Mouse (Mus musculus): ENCODE measurements around the gene Tradd. TPM values are rescaled to one million over a fixed set of nuclear protein-coding genes. Genes with fewer than 3 reads are reported as not detected.
"Not testable (repeated sequence)": the region's sequence is repeated elsewhere in the genome, so short reads cannot be mapped to it uniquely, and the experiment has no call there.

Gene Tradd
- polyA plus RNA-seq, 1 experiment, result 15.1 TPM

DNA sequence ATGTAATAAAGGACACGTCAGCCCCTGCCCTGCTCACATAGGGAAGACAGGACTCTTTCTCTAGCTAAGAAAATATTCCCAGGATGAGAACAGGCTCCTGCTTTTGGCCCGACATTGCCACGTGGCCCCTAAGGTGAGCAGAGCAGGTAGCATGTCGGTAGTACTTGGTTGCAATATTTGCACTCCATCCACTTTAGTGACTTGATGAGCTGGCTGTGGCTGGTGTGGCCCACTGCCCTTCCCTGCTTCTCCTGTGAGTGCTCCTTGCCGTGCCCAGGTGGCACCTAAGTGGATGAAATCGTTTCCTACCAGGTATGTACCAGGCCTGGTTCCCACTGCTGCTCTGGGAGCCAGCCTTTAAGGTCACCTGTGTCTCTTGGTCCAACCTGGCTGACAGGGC is 12.5 kb downstream of the Tradd start:
- DNase-seq (ENCODE audit: low spot score), result no peak

- DNase-seq (ENCODE audit: low spot score), result no peak
These were observed 23.4 kb downstream of the Tradd start for GRCm38 (mm10) chr8:105241016-105241415.

DNA sequence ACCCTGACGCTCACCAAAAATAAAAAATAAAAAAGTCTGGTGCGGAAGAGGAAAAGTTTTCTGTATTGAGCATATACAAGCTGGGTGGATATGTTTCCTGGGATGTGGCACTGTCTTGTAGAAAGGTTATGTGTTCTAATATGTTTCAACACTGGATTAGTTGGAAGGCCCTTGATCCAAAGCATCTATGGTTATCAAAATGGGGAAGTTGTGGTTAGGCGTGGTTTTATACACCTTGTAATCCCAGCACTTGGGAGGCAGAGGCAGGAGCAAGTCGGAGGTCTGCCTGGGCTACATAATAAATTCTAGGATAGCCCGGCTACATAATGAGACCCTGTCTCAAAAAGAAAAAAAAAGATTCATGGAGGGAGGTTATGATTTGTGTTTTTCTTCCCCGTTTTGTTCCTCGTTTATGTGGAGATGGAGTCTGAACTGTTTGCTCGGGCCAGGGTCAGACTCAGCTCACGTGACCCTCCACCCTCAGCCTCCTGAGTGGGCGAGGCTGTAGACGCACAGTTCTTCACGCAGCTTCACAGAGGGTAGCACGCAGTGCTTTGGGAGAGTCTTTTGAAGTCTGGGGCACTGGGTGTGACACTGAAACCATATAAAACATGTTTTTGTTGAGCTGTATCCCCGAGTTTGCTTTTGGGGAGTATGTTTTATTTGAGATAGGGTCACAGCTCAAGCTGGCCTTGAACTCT is 26.8 kb downstream of the Tradd start:
- DNase-seq (ENCODE audit: low spot score), result no peak

GRCm38 (mm10) chr8:105235206-105235605 is 29.2 kb downstream of the Tradd start:
- no peak for DNase-seq (ENCODE audit: low spot score)

DNA sequence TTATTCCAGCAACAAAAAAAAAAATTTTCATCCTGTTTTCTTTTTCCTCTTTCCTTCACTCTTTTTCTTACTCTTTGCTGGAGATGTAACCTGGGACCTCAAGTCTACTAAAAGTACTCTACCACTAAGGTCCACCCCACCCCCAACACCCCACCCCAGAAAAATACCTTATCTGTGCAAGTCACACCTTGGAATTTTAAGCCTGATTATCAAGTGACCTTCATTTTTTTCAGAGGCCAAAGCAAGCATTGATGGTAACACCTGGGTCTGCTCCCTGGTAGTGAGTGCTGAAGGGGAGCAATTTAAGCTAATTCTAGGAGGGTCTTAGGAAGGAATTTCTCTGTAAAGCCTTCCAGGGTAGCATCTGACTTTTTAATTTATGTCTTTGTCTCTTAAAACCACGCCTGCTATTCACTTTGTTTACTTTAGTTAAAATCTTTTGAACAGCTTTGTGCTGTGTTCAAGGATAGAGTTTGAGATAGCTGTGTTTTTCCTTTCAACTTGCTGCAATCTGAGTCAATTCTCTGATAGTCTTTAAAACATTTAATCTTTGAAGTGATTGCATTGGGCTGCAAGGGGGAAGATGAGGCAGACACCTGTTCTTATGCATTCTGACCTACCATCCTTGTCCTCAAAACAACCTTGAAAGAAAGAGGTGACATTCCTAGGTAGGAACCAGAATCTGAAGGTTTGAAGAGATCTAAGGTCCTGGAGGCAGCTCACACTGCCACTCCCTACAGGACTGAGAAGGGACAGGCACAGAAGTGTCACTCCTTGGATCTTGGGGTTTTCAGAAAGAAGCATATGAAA is 31.1 kb downstream of the Tradd start:
- no peak for DNase-seq (ENCODE audit: low spot score)

- DNase-seq (ENCODE audit: low spot score), result not testable (repeated sequence)
These were observed 32.1 kb downstream of the Tradd start for GRCm38 (mm10) chr8:105232321-105232693.

DNA sequence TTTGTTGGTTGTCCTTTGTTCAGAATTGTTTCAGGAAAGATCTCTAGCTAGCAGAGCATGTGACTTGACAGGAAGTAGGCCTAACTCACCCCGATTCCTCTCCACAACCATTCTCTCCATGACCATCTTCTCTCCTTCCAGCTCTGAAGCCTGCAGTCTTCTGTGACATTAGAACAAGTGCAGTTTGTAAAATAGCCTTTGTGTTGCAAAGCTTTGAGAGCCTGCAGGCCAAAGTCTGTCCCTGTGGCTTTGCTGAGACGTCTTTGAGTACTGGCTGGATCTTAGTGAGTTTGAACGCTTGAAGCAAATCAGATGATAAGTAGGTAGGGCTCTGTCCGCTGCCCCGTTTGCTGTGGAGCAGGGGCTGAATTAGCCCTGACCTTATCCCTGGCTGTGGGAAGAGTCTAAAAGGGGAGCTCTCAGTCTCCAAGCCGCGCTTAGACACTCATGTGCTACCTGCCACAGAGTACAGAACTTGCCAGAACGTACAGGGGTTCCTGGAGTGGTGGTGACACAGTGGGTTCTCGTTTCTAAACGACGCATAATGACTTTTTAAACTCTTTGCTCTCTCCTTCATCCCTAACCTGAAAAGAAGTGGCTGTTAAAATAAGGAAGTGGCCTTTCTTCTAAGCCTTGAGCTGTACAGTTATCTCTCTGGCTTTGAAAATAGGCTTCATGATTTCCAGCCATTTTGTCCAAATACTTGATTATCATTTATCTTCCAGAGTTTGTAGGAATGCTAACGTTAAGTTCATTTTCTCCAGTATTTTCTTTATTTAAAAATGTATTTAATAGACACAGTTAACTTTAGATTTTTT is 32.7 kb downstream of the Tradd start:
- DNase-seq (ENCODE audit: low spot score), result no peak

DNA sequence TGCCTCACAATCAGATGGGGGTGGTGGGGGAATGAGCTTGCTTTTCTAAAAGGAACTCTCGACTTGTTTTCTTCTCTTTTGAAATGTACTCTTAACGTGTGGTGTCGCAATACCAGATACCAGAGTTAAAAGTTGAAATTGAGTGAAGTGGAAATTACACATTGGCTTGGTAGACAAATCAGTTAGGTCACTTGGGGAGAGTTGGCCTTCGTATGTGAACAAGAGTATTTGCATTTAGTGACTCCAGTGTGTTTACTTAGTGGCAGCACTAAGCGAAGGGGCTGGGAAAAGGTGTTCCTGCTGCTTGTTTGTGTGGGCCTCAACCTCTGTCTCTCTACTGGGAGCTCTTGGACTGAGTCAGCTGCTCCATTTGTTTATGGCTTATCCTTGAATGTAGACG is 38.5 kb downstream of the Tradd start:
- no peak for DNase-seq (ENCODE audit: low spot score)

- DNase-seq (ENCODE audit: low spot score), result no peak
These were observed 39.2 kb downstream of the Tradd start for GRCm38 (mm10) chr8:105225272-105225593.

DNA sequence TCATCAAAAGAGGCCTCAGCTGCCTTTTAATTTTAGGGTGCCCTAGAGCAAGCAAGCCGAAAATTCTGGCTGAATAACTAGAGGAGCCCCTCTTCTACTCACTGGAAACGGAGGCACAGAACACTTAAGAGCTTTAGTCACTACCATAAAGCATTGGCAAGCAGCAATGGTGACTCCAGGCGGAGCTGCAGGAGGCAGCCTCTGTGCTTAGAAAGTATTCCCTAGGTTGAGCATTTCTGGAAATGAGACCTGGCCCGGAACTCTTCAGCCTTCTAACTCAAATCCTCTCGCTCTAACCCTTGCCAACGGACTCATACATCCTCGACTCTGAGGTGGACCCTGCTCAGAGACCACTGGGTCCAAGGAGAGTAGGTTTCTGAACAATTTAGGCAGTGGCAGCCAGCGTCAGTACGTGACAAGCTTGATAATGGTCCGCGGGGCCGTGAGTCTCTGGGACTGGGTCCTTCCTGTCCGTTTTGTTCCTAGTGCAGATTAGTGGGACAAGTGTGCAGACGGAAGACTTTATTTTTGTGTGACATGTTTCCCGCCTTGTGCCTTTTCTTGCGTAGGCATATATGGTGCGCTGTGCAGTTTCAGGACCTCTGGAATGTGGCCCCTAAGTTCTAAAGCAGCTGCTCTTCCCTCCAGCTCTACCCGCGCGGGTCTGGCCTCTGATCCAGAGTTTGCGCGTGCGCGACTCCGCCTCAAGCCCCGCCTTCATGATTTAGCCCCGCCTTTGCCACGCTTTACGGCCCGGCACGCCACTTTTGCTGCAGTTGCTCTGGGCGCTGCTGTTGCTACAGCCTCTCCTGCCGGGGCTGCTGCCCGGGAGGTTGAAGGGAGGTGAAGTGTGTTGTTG is 39.8 kb downstream of the Tradd start, which contains the start of gene D230025D16Rik:
TSS of gene D230025D16Rik (plus strand) at position 733 of the 859 bp plus-strand sequence.
- DNase-seq (ENCODE audit: low spot score), result peak; percentile 91

- DNase-seq (ENCODE audit: low spot score), result no peak
These were observed 40.6 kb downstream of the Tradd start for GRCm38 (mm10) chr8:105223850-105224249.

- no peak for DNase-seq (ENCODE audit: low spot score)
These were observed 46.4 kb downstream of the Tradd start for GRCm38 (mm10) chr8:105217926-105218522.

DNA sequence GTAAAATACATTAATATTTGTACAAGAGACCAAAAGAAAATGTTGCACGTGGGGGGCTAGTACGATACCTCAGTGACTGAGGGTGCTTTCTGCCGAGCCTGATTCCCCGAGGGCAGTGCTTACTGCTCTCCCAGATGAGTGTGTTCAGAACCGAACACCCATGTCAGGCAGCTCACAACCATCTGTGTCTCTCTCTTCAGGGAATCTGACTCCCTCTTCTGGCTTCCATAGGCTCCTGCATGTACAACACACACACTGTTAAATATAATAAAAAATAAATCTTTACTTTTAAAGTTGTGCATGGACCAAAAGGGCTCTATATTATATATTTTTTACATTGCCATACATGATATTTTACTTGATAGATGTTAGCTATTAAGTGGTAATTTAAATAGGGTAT is 50.3 kb downstream of the Tradd start:
- DNase-seq (ENCODE audit: low spot score), result no peak

DNA sequence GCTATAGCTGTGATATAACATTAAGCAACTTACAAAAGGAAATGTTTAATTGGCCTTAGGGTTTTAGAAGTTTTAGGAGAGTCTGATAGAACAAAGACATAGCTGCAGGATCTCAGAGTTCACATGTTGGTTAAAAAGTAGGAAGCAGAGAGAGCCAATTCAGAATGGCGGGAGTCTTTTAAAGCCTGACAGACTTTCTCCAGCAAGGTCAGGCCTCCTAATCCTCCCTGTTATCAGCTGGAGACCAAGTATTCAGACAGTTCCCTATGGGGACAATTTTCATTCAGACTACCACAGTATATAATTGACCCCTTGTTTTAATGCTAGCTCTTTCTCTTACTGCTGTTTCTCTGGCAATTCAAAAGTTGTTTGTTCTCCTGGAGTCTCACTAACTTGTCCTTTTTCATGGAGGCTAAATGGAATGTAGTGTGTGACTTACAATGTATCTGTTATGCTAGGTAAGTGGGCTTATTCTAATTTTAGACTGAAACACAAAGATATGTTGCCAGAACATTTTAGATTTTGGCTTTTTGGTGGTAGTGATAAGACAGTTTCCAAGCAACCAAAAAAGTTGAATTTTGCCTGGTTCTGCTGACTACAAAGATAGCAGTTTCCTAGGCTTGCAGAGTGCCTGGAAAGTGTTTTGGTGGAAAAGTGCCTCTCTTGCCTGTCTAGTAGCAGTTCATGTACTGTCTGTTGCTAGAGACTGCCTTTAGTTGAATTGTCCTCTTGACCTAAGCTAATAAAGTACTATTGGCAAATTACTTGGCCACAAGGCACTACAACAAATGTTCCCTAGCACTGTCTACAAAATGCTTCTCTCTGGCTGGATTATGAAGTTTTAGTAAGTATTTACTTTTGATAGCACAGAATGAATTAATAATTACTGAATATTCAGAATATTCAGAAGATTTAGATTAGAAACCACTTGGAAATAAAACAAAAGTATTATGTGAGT is 55.0 kb downstream of the Tradd start:
- DNase-seq (ENCODE audit: low spot score), result no peak

Other genes starting within 250 kb of the Tradd start
- 0.04 TPM in 1 of 2 replicates, not detected in the other for gene Ces3a, start 216.0 kb downstream of the Tradd start, polyA plus RNA-seq (2012; rRNA removed)
- not detected in 2 replicates for gene Ces3b, start 180.9 kb downstream of the Tradd start, polyA plus RNA-seq (2012; rRNA removed)
- not detected in 2 replicates for gene Ces4a, start 132.8 kb downstream of the Tradd start, polyA plus RNA-seq (2012; rRNA removed)
- gene Cbfb, start 93.9 kb downstream of the Tradd start, polyA plus RNA-seq (2012; rRNA removed), result 28.0 and 30.1 TPM in 2 replicates
- 25.3 and 28.5 TPM in 2 replicates for gene D230025D16Rik, start 39.5 kb downstream of the Tradd start, polyA plus RNA-seq (2012; rRNA removed)
- gene B3gnt9, start 9.5 kb downstream of the Tradd start, polyA plus RNA-seq (2012; rRNA removed), result 34.1 and 34.5 TPM in 2 replicates
- 9.1 and 9.5 TPM in 2 replicates for gene Fbxl8, start within 50 bp of the Tradd start, polyA plus RNA-seq (2012; rRNA removed)
- 4.8 TPM in 2 replicates for gene Hsf4, start 5.2 kb upstream of the Tradd start, polyA plus RNA-seq (2012; rRNA removed)
- 2.8 and 4.0 TPM in 2 replicates for gene Nol3, start 11.5 kb upstream of the Tradd start, polyA plus RNA-seq (2012; rRNA removed)
- gene 4931428F04Rik, start 25.3 kb upstream of the Tradd start, polyA plus RNA-seq (2012; rRNA removed), result 2.7 and 2.9 TPM in 2 replicates
- 4.3 and 4.5 TPM in 2 replicates for gene Exoc3l, start 31.5 kb upstream of the Tradd start, polyA plus RNA-seq (2012; rRNA removed)
- gene E2f4, start 33.1 kb upstream of the Tradd start, polyA plus RNA-seq (2012; rRNA removed), result 59.3 and 75.5 TPM in 2 replicates
- gene Elmo3, start 41.0 kb upstream of the Tradd start, polyA plus RNA-seq (2012; rRNA removed), result 25.2 and 29.0 TPM in 2 replicates
- gene Lrrc29, start 61.7 kb upstream of the Tradd start, polyA plus RNA-seq (2012; rRNA removed), result 3.9 and 6.1 TPM in 2 replicates
- gene Tmem208, start 61.7 kb upstream of the Tradd start, polyA plus RNA-seq (2012; rRNA removed), result 72.7 and 103 TPM in 2 replicates
- gene Fhod1, start 83.3 kb upstream of the Tradd start, polyA plus RNA-seq (2012; rRNA removed), result 17.0 and 18.4 TPM in 2 replicates
- gene Slc9a5, start 84.2 kb upstream of the Tradd start, polyA plus RNA-seq (2012; rRNA removed), result 2.6 and 3.4 TPM in 2 replicates
- 0.25 and 0.50 TPM in 2 replicates for gene Plekhg4, start 108.7 kb upstream of the Tradd start, polyA plus RNA-seq (2012; rRNA removed)
- 0.06 and 0.10 TPM in 2 replicates for gene Kctd19, start 148.9 kb upstream of the Tradd start, polyA plus RNA-seq (2012; rRNA removed)
- gene Lrrc36, start 149.0 kb upstream of the Tradd start, polyA plus RNA-seq (2012; rRNA removed), result 0.48 and 0.53 TPM in 2 replicates
- 84.1 and 93.7 TPM in 2 replicates for gene Tppp3, start 206.9 kb upstream of the Tradd start, polyA plus RNA-seq (2012; rRNA removed)
- 56.7 and 64.7 TPM in 2 replicates for gene Zdhhc1, start 232.3 kb upstream of the Tradd start, polyA plus RNA-seq (2012; rRNA removed)

Measured in urinary bladder, adult 2 months (tissue).